Mouse (Mus musculus) embryonic fibroblast, embryonic 13.5 days (primary cell): ENCODE data around the gene Zfp318. TPM values are rescaled to one million over a fixed set of nuclear protein-coding genes. Genes with fewer than 3 reads are reported as not detected.

Experiments
- H3K27ac ChIP-seq: 2 replicates; pipeline ENCODE4 v1.5.1; 2012; ENCODE audit warnings: low read length, control low read depth, inconsistent platforms; ENCODE audit not compliant: insufficient read depth
- H3K4me1 ChIP-seq: 2 replicates; pipeline ENCODE4 v1.6.1; 2011; ENCODE audit warnings: low read length; ENCODE audit not compliant: control insufficient read depth, insufficient read depth
- H3K4me3 ChIP-seq: 2 replicates; pipeline ENCODE4 v1.5.1; 2011; ENCODE audit warnings: mild to moderate bottlenecking, control low read depth, low read length; ENCODE audit not compliant: insufficient read depth
- CTCF ChIP-seq: IDR thresholded peaks from 2 replicates; pipeline ENCODE4 v1.5.1; 2011; ENCODE audit warnings: mild to moderate bottlenecking, control low read depth, low read length, moderate library complexity, borderline replicate concordance; ENCODE audit not compliant: insufficient read depth
- POLR2A ChIP-seq: IDR thresholded peaks from 2 replicates; pipeline ENCODE4 v1.6.1; 2011; ENCODE audit warnings: low read depth, mild to moderate bottlenecking, control low read depth, low read length, moderate library complexity
- polyA plus RNA-seq: library from polyadenylated mRNA; stranded (reverse); fragments of >200 nt; gene quantifications from 2 replicates; pipeline ENCODE4 v1.2.4, GENCODE M21; 2011; ENCODE audit warnings: low read depth; ENCODE audit not compliant: missing spikeins, insufficient read length

The Zfp318 gene
- polyA plus RNA-seq, 1 experiment, result 32.6 TPM

- TF ChIP-seq CTCF, result no peak
- TF ChIP-seq POLR2A, result no peak
Observed at GRCm38 (mm10) chr17:46394631-46395030, 11.1 kb downstream of the Zfp318 start.

GRCm38 (mm10) chr17:46408478-46408877 is 24.9 kb downstream of the Zfp318 start:
- no peak overlapping the region for H3K4me3 ChIP-seq
- TF ChIP-seq CTCF, result no peak
- TF ChIP-seq POLR2A, result no peak
- H3K27ac ChIP-seq, result no peak overlapping the region
- H3K4me1 ChIP-seq, result no peaks in the 10 kb centered on the region

More at GRCm38 (mm10) chr17:46394631-46395030, 11.1 kb downstream of the Zfp318 start:
- H3K4me3 ChIP-seq, result no peak overlapping the region
- no peak overlapping the region for H3K27ac ChIP-seq
- no peaks in the 10 kb centered on the region for H3K4me1 ChIP-seq

- H3K27ac ChIP-seq, result no peak overlapping the region
- no peak overlapping the region for H3K4me3 ChIP-seq
- H3K4me1 ChIP-seq, result no peaks in the 10 kb centered on the region
- TF ChIP-seq POLR2A (no peak), CTCF (no peak)
Observed at GRCm38 (mm10) chr17:46418628-46419027, 35.1 kb downstream of the Zfp318 start.

GRCm38 (mm10) chr17:46419717-46420116 is 36.2 kb downstream of the Zfp318 start:
- TF ChIP-seq POLR2A (no peak), CTCF (no peak)
- H3K27ac ChIP-seq, result no peak overlapping the region
- no peaks in the 10 kb centered on the region for H3K4me1 ChIP-seq
- no peak overlapping the region for H3K4me3 ChIP-seq

DNA sequence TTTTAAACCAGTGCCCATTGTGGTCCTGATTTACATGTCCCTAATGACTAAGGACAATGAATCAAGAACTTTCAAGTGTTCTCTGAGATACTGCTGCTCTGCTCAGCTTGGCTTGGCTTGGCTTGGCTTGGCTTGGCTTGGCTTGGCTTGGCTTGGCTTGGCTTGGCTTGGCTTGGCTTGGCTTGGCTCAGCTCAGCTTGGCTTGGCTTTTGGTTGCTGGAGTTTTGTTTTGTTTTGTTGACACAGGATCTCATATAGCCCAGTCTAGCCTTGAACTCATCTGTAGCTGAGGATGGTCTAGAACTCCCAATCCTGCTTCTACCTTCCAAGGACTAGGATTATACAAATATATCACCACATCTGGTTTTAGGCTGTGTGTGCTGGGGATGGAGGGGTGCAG is 43.0 kb downstream of the Zfp318 start:
- TF ChIP-seq POLR2A, result no peak
- TF ChIP-seq CTCF, result no peak
- H3K4me3 ChIP-seq, result no peak overlapping the region
- no peak overlapping the region for H3K27ac ChIP-seq
- no peaks in the 10 kb centered on the region for H3K4me1 ChIP-seq

GRCm38 (mm10) chr17:46428761-46429414 is 45.4 kb downstream of the Zfp318 start, which contains the start of gene Crip3:
TSS of gene Crip3 (plus strand) at chr17:46428926.
- H3K4me3 ChIP-seq, result no peak within 1 kb of the TSS
- no peaks in the 10 kb centered on the region for H3K4me1 ChIP-seq

GRCm38 (mm10) chr17:46433627-46434026 is 50.1 kb downstream of the Zfp318 start:
- TF ChIP-seq POLR2A, result no peak
- no peak for TF ChIP-seq CTCF
- Histone ChIP-seq H3K4me3 (no peak overlapping the region), H3K27ac (no peak overlapping the region), H3K4me1 (no peaks in the 10 kb centered on the region)

More at GRCm38 (mm10) chr17:46428761-46429414, 45.4 kb downstream of the Zfp318 start, which contains the start of gene Crip3:
- TF ChIP-seq CTCF (no peak), POLR2A (no peak)
- H3K27ac ChIP-seq, result no peak within 1 kb of the TSS

DNA sequence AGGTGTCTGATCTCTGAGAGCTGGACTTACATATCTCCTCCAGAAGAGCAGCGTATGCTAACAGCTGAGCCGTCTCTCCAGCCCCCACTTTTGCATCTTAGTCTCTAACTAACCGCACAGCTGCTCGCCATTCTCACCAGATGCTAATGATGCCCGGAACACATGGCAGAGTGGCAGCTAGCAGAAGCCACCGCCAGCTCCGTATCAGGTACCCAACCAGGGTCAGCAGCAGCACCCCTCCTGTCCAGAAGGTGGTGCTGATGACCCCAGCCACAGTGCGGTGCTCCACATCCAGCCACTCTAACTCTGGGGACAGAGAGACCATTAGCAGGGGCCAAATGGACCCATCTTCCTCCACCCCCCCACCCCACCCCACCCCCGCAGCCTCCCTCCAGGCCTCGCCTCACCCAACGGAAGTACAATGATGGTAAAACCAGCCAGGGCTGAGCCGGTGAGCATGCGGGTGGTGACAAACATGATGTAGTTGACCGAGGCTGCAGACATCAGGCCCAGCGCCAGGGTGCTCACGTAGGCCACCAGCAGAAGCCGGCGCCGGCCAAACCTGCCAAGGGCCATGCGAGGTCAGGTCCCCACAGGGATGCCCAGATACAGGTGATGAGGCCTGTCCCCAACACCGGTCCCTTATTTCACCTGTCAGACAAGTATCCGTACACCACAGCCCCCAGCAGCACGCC is 53.3 kb downstream of the Zfp318 start:
- H3K4me1 ChIP-seq, result no peaks in the 10 kb centered on the region
- no peak overlapping the region for H3K27ac ChIP-seq
- H3K4me3 ChIP-seq, result no peak overlapping the region
- peak; percentile 63; the same call in 1 of the 2 replicates for TF ChIP-seq CTCF
- TF ChIP-seq POLR2A, result no peak

- H3K27ac ChIP-seq, result no peak within 1 kb of the TSS
- no peak for TF ChIP-seq CTCF
- no peak for TF ChIP-seq POLR2A
- no peak within 1 kb of the TSS for H3K4me3 ChIP-seq
- no peaks in the 10 kb centered on the region for H3K4me1 ChIP-seq
Observed at GRCm38 (mm10) chr17:46438298-46438873, 54.9 kb downstream of the Zfp318 start, which contains the start of gene Slc22a7. TSS of gene Slc22a7 (minus strand) at chr17:46438457.

DNA sequence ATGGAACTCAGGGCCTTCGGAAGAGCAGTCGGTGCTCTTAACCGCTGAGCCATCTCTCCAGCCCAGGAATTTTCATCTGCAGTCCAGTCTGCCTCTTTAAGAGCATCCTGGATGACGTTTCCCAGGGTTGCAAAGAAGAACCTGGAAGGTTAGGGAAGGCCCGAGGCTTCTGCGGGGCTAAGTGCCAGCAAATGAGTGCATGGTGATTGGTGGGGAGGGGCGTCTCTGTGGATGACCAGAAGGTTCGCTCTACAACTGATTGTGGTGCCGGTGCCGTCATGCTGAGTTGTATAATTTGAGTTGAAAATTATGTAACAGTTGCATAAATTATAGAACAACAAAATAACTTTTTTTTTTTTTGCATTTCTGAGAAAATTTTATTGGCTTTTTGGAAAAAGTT is 55.6 kb downstream of the Zfp318 start:
- Histone ChIP-seq H3K4me3 (no peak overlapping the region), H3K27ac (no peak overlapping the region), H3K4me1 (no peaks in the 10 kb centered on the region)
- TF ChIP-seq POLR2A (no peak), CTCF (no peak)
